Mouse (Mus musculus) heart, adult 11 months (tissue): ENCODE measurements around the gene Ddx31.

Experiments
- DNase-seq: peaks from one replicate; pipeline ENCODE4 v3.0.0; 2022

Ddx31 gene

GRCm38 (mm10) chr2:28867495-28867894, 27.3 kb downstream of the Ddx31 start:
- no peak for DNase-seq

GRCm38 (mm10) chr2:28875554-28875953, 35.3 kb downstream of the Ddx31 start:
- no peak for DNase-seq

- DNase-seq: no peak
Measured at GRCm38 (mm10) chr2:28881275-28881674, 41.1 kb downstream of the Ddx31 start.

- no peak for DNase-seq
Measured at GRCm38 (mm10) chr2:28882047-28882446, 41.8 kb downstream of the Ddx31 start.

GRCm38 (mm10) chr2:28882826-28883485, 42.8 kb downstream of the Ddx31 start:
- DNase-seq: peak; percentile 89

GRCm38 (mm10) chr2:28884914-28885313, 44.7 kb downstream of the Ddx31 start:
- no peak for DNase-seq

- no peak for DNase-seq
Measured at GRCm38 (mm10) chr2:28892796-28893195, 52.6 kb downstream of the Ddx31 start.

- no peak for DNase-seq
Measured at GRCm38 (mm10) chr2:28893526-28893925, 53.3 kb downstream of the Ddx31 start.

GRCm38 (mm10) chr2:28895876-28896275, 55.7 kb downstream of the Ddx31 start:
- no peak for DNase-seq

- no peak for DNase-seq
Measured at GRCm38 (mm10) chr2:28897340-28897899, 57.2 kb downstream of the Ddx31 start.

GRCm38 (mm10) chr2:28902291-28902690, 62.1 kb downstream of the Ddx31 start:
- DNase-seq: no peak

- DNase-seq: no peak
Measured at GRCm38 (mm10) chr2:28903871-28904270, 63.7 kb downstream of the Ddx31 start.

GRCm38 (mm10) chr2:28904786-28905185, 64.6 kb downstream of the Ddx31 start:
- DNase-seq: no peak

GRCm38 (mm10) chr2:28905561-28905960, 65.4 kb downstream of the Ddx31 start:
- DNase-seq: no peak

GRCm38 (mm10) chr2:28907691-28908388, 67.6 kb downstream of the Ddx31 start:
- DNase-seq: no peak

- DNase-seq: no peak
Measured at GRCm38 (mm10) chr2:28908389-28909153, 68.4 kb downstream of the Ddx31 start.

- DNase-seq: no peak
Measured at GRCm38 (mm10) chr2:28909186-28909817, 69.1 kb downstream of the Ddx31 start.

GRCm38 (mm10) chr2:28909818-28910710, 69.9 kb downstream of the Ddx31 start:
- DNase-seq: no peak

GRCm38 (mm10) chr2:28910877-28911276, 70.7 kb downstream of the Ddx31 start:
- DNase-seq: no peak

GRCm38 (mm10) chr2:28911331-28912038, 71.3 kb downstream of the Ddx31 start:
- DNase-seq: no peak

GRCm38 (mm10) chr2:28912039-28912700, 72.0 kb downstream of the Ddx31 start:
- no peak for DNase-seq
